Mouse (Mus musculus): ENCODE results near the gene Tmod1. TPM values are rescaled to one million over a fixed set of nuclear protein-coding genes. Genes with fewer than 3 reads are reported as not detected.
A peak's percentile ranks its signal among the peaks of the same experiment; 100 is the strongest.

Gene Tmod1
- polyA plus RNA-seq, 1 experiment from 2014 or later, result 2.0 TPM

DNA sequence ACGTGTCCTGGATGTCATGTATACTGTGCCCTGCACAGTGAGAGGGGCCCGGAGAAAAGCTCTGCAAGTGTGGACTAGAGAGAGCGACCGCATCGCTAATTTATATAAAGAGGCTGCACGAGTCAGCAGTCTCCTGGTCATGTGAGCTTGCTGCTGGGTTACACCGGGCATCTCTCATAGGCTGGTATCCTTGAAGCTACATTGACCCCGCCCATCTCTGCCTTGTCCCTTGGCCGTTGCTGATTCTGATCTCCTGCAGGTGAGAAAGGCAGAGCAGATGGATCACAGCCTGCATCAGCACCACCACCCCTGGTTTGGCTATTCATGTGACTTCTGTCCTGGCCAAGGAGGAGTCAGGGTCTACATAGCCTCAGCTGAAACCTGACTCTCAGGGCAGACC lies 60.4 kb downstream of the Tmod1 start:
- Histone ChIP-seq H3K9ac (no peak overlapping the region), H3K36me3 (ENCODE audit: insufficient read depth) (no peaks in the 10 kb centered on the region), H3K4me3 (ENCODE audit: low read depth, low read length) (no peak overlapping the region), H3K9me3 (ENCODE audit: low read depth, low read length) (no peaks in the 10 kb centered on the region), H3K4me1 (ENCODE audit: insufficient read depth) (peaks cover 9% of the 10 kb centered on the region; the same call in 1 of the 2 replicates), H3K4me2 (no peak overlapping the region), H3K27me3 (ENCODE audit: insufficient read depth, low read length) (no peaks in the 10 kb centered on the region), H3K27ac (ENCODE audit: low read depth) (no peak overlapping the region)
- WGBS, result 71% methylated on average over 9 of the region's 9 CpGs
- no peak for ATAC-seq (ENCODE audit: insufficient read depth)
- DNase-seq, result no peak
- no peak for TF ChIP-seq CTCF (IDR thresholded peaks at IDR 0.05; ENCODE audit: low read depth)

DNA sequence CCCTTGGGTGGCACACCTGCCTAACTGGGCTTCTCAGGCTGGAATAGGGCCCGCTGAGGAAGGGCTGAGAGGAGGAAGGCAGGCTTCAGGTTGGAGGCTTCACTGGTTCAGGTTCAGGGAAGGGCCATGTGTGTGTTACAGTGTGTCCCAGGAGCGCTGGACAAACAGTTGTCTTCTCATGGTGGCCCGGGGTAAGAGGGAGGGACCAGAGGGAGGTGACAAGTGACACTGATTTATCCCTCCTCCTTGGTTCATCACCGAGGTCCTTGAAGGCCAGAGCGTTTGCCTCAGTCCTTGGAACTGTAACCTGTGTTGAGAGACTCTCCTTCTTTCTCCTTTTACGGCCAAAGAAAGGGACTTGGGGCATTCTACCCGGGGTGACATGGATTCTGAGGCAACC lies 61.8 kb downstream of the Tmod1 start:
- no peak overlapping the region for H3K27ac ChIP-seq (ENCODE audit: low read depth)
- H3K4me1 ChIP-seq (ENCODE audit: insufficient read depth), result peaks cover 9% of the 10 kb centered on the region; the same call in 1 of the 2 replicates
- 26% methylated on average over 7 of the region's 7 CpGs for WGBS
- ATAC-seq (ENCODE audit: insufficient read depth) (peak; percentile 17; the same call in 1 of the 2 replicates), DNase-seq (no peak)
- H3K27me3 ChIP-seq (ENCODE audit: insufficient read depth, low read length), result no peaks in the 10 kb centered on the region
- H3K4me3 ChIP-seq (ENCODE audit: low read depth, low read length), result no peak overlapping the region
- no peak overlapping the region for H3K9ac ChIP-seq
- no peaks in the 10 kb centered on the region for H3K9me3 ChIP-seq (ENCODE audit: low read depth, low read length)
- no peak overlapping the region for H3K4me2 ChIP-seq
- H3K36me3 ChIP-seq (ENCODE audit: insufficient read depth), result no peaks in the 10 kb centered on the region
- no peak for TF ChIP-seq CTCF (IDR thresholded peaks at IDR 0.05; ENCODE audit: low read depth)

DNA sequence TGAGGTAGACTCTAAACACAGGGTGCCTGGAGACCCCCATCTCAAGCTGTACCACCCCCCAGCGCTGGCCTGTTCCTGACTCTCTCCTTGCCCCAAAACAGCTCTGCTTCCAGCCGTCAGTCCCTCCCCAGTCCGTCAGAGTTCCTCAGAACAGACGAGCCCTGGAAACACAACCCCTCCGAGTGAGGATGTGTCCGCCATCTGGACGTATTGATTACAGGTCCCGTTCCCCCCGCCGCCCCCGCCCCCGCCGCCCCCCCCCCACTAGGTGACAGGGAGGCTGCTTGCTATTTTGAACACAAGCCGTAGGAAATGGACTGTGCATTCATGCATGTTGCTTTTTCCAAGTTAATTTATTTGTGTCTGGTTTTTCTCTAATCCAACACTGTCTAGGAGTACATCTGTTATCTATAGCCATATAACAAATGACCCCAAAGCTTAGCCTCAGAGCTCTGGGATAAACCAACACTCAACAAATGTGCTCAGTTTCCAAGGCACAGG lies 62.5 kb downstream of the Tmod1 start:
- Histone ChIP-seq H3K4me2 (peak overlapping the region; percentile 15; the same call in 1 of the 2 replicates), H3K27me3 (ENCODE audit: insufficient read depth, low read length) (no peaks in the 10 kb centered on the region), H3K9me3 (ENCODE audit: low read depth, low read length) (no peaks in the 10 kb centered on the region), H3K4me1 (ENCODE audit: insufficient read depth) (peaks cover 9% of the 10 kb centered on the region; the same call in 1 of the 2 replicates), H3K9ac (no peak overlapping the region), H3K36me3 (ENCODE audit: insufficient read depth) (no peaks in the 10 kb centered on the region), H3K27ac (ENCODE audit: low read depth) (no peak overlapping the region), H3K4me3 (ENCODE audit: low read depth, low read length) (no peak overlapping the region)
- ATAC-seq (ENCODE audit: insufficient read depth), result no peak; the same call in 1 of the 2 replicates
- TF ChIP-seq CTCF (IDR thresholded peaks at IDR 0.05; ENCODE audit: low read depth), result no peak
- WGBS, result 17% methylated on average over 14 of the region's 14 CpGs
- peak; percentile 14 for DNase-seq

GRCm38 (mm10) chr4:46102078-46102769 lies 63.5 kb downstream of the Tmod1 start:
- Histone ChIP-seq H3K4me3 (ENCODE audit: low read depth, low read length) (no peak overlapping the region), H3K27me3 (ENCODE audit: insufficient read depth, low read length) (no peaks in the 10 kb centered on the region), H3K4me2 (no peak overlapping the region), H3K36me3 (ENCODE audit: insufficient read depth) (no peaks in the 10 kb centered on the region), H3K27ac (ENCODE audit: low read depth) (no peak overlapping the region), H3K4me1 (ENCODE audit: insufficient read depth) (peaks cover 9% of the 10 kb centered on the region; the same call in 1 of the 2 replicates), H3K9me3 (ENCODE audit: low read depth, low read length) (no peaks in the 10 kb centered on the region), H3K9ac (no peak overlapping the region)
- TF ChIP-seq CTCF (IDR thresholded peaks at IDR 0.05; ENCODE audit: low read depth), result no peak
- DNase-seq, result no peak
- no peak for ATAC-seq (ENCODE audit: insufficient read depth)
- WGBS, result 87% methylated on average over 10 of the region's 10 CpGs

DNA sequence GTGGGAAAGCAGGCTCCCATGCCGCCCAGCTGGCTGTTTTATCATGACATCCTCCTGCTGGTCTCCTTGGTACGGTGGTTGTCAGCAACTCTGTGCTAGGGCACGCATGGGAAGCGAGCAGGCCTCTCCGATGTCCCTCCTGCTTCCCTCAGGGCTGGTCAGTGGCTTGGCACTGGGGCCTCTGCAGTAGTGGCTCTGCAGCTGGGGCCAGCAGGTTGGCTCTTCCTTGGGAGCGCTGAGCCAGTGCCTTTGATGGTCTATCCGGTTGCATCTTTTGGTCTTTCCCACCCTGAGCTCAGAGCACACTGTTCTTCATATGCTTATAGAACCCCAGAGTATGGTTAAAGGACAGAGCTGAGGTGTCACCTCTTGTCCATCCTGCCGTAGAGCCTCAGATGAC lies 71.3 kb downstream of the Tmod1 start:
- no peaks in the 10 kb centered on the region for H3K27me3 ChIP-seq (ENCODE audit: insufficient read depth, low read length)
- no peak overlapping the region for H3K4me2 ChIP-seq
- H3K36me3 ChIP-seq (ENCODE audit: insufficient read depth), result peaks cover 19% of the 10 kb centered on the region
- no peak overlapping the region for H3K27ac ChIP-seq (ENCODE audit: low read depth)
- no peak for ATAC-seq (ENCODE audit: insufficient read depth)
- H3K4me3 ChIP-seq (ENCODE audit: low read depth, low read length), result no peak overlapping the region
- TF ChIP-seq CTCF (IDR thresholded peaks at IDR 0.05; ENCODE audit: low read depth), result no peak
- no peak for DNase-seq
- H3K9ac ChIP-seq, result no peak overlapping the region
- no peaks in the 10 kb centered on the region for H3K9me3 ChIP-seq (ENCODE audit: low read depth, low read length)
- 85% methylated on average over 8 of the region's 8 CpGs for WGBS
- no peaks in the 10 kb centered on the region for H3K4me1 ChIP-seq (ENCODE audit: insufficient read depth)

DNA sequence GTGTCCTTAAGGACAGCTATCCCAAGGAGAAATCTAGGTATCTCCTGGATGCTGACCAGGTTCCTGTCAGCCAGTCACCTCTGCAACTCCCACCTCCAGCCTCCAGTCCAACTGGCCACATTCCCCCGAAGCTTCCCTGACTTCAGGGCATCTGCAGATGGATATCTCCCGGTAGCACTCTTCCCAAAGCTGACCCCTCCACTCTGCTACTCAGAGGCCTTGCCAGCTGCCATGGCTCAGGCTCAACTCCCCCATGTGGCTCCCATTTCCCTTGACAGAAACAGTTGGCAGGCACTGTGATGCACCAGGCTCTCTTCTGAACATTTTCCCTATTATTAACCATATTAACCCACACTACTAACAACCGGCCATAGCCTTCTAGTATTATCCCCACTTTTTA lies 72.6 kb downstream of the Tmod1 start:
- 45% methylated on average over 3 of the region's 3 CpGs for WGBS
- Histone ChIP-seq H3K9ac (no peak overlapping the region), H3K36me3 (ENCODE audit: insufficient read depth) (peaks cover 31% of the 10 kb centered on the region), H3K9me3 (ENCODE audit: low read depth, low read length) (no peaks in the 10 kb centered on the region), H3K4me3 (ENCODE audit: low read depth, low read length) (no peak overlapping the region), H3K27ac (ENCODE audit: low read depth) (no peak overlapping the region), H3K27me3 (ENCODE audit: insufficient read depth, low read length) (no peaks in the 10 kb centered on the region), H3K4me1 (ENCODE audit: insufficient read depth) (no peaks in the 10 kb centered on the region), H3K4me2 (no peak overlapping the region)
- DNase-seq (peak; percentile 29), ATAC-seq (ENCODE audit: insufficient read depth) (no peak)
- TF ChIP-seq CTCF (IDR thresholded peaks at IDR 0.05; ENCODE audit: low read depth), result no peak

GRCm38 (mm10) chr4:46115308-46115707 lies 76.6 kb downstream of the Tmod1 start:
- Histone ChIP-seq H3K9me3 (ENCODE audit: low read depth, low read length) (no peaks in the 10 kb centered on the region), H3K9ac (no peak overlapping the region), H3K4me2 (no peak overlapping the region), H3K4me1 (ENCODE audit: insufficient read depth) (no peaks in the 10 kb centered on the region), H3K27ac (ENCODE audit: low read depth) (no peak overlapping the region), H3K27me3 (ENCODE audit: insufficient read depth, low read length) (no peaks in the 10 kb centered on the region), H3K4me3 (ENCODE audit: low read depth, low read length) (no peak overlapping the region), H3K36me3 (ENCODE audit: insufficient read depth) (peaks cover 71% of the 10 kb centered on the region)
- 71% methylated on average over 1 of the region's 1 CpGs for WGBS
- no peak for TF ChIP-seq CTCF (IDR thresholded peaks at IDR 0.05; ENCODE audit: low read depth)
- no peak for ATAC-seq (ENCODE audit: insufficient read depth)
- no peak for DNase-seq
